Mouse (Mus musculus): Measurements from ENCODE around the gene Atat1.
"Not testable (repeated sequence)": the region's sequence is repeated elsewhere in the genome, so short reads cannot be mapped to it uniquely, and the experiment has no call there.

Atat1 gene

GRCm38 (mm10) chr17:35909919-35910369 lies at the start of gene Atat1:
TSS of gene Atat1 (minus strand) at chr17:35910075.
- peak; percentile 97 for DNase-seq (ENCODE audit: low spot score)

GRCm38 (mm10) chr17:35958533-35959223 lies 48.8 kb upstream of the Atat1 start:
- DNase-seq (ENCODE audit: low spot score) = no peak

- DNase-seq (ENCODE audit: low spot score) = no peak
Observed at GRCm38 (mm10) chr17:35954665-35955064, 44.8 kb upstream of the Atat1 start.

GRCm38 (mm10) chr17:35952559-35952958 lies 42.7 kb upstream of the Atat1 start:
- DNase-seq (ENCODE audit: low spot score) = not testable (repeated sequence)

GRCm38 (mm10) chr17:35950946-35951345 lies 41.1 kb upstream of the Atat1 start:
- DNase-seq (ENCODE audit: low spot score) = not testable (repeated sequence)

GRCm38 (mm10) chr17:35939941-35940340 lies 30.1 kb upstream of the Atat1 start:
- DNase-seq (ENCODE audit: low spot score) = no peak

- DNase-seq (ENCODE audit: low spot score) = no peak
Observed at GRCm38 (mm10) chr17:35939108-35939507, 29.2 kb upstream of the Atat1 start.

GRCm38 (mm10) chr17:35937700-35938348 lies 27.9 kb upstream of the Atat1 start:
- peak; percentile 75 for DNase-seq (ENCODE audit: low spot score)

GRCm38 (mm10) chr17:35935763-35936162 lies 25.9 kb upstream of the Atat1 start:
- DNase-seq (ENCODE audit: low spot score) = not testable (repeated sequence)

GRCm38 (mm10) chr17:35932608-35933007 lies 22.7 kb upstream of the Atat1 start:
- DNase-seq (ENCODE audit: low spot score) = no peak

- DNase-seq (ENCODE audit: low spot score) = no peak
Observed at GRCm38 (mm10) chr17:35930627-35931026, 20.8 kb upstream of the Atat1 start.

GRCm38 (mm10) chr17:35929534-35929933 lies 19.7 kb upstream of the Atat1 start:
- no peak for DNase-seq (ENCODE audit: low spot score)

GRCm38 (mm10) chr17:35927471-35927870 lies 17.6 kb upstream of the Atat1 start:
- DNase-seq (ENCODE audit: low spot score) = no peak

GRCm38 (mm10) chr17:35923281-35923680 lies 13.4 kb upstream of the Atat1 start:
- DNase-seq (ENCODE audit: low spot score) = no peak

- DNase-seq (ENCODE audit: low spot score) = no peak
Observed at GRCm38 (mm10) chr17:35922566-35922965, 12.7 kb upstream of the Atat1 start.

- no peak for DNase-seq (ENCODE audit: low spot score)
Observed at GRCm38 (mm10) chr17:35921710-35922109, 11.8 kb upstream of the Atat1 start.

- DNase-seq (ENCODE audit: low spot score) = peak; percentile 81
Observed at GRCm38 (mm10) chr17:35920862-35921562, 11.1 kb upstream of the Atat1 start.

- no peak for DNase-seq (ENCODE audit: low spot score)
Observed at GRCm38 (mm10) chr17:35920384-35920783, 10.5 kb upstream of the Atat1 start.

- DNase-seq (ENCODE audit: low spot score) = no peak
Observed at GRCm38 (mm10) chr17:35919864-35920301, 10.0 kb upstream of the Atat1 start.

- DNase-seq (ENCODE audit: low spot score) = peak; percentile 98
Observed at GRCm38 (mm10) chr17:35919060-35919715, 9.3 kb upstream of the Atat1 start.

- peak; percentile 77 for DNase-seq (ENCODE audit: low spot score)
Observed at GRCm38 (mm10) chr17:35918276-35919059, 8.6 kb upstream of the Atat1 start.

Data from embryo, embryonic 10.5 days (tissue).